Mouse (Mus musculus) v-Abl transformed pro-B cells (cell line): ENCODE data around the gene Tex261.
"Not testable (repeated sequence)": the region's sequence is repeated elsewhere in the genome, so short reads cannot be mapped to it uniquely, and the experiment has no call there.

Source experiments
- in situ Hi-C, 2 experiments: fragments of 400-800 bp; cut with MboI; formaldehyde crosslinking; loops; one replicate each; pipeline ENCODE4 v1.15.1; 2025; ENCODE audit not compliant: unreplicated experiment in 2 of 2

Tex261 gene

GRCm38 (mm10) chr6:83775638-83776293 is at the start of gene Tex261:
Gene Tex261, minus strand, starts transcription at chr6:83775813.
- in situ Hi-C loops: loop anchor here in 1 of 2 experiments (5.0 kb wide), 1 partner anchor 83 kb away; no protein-coding TSS in a partner anchor

DNA sequence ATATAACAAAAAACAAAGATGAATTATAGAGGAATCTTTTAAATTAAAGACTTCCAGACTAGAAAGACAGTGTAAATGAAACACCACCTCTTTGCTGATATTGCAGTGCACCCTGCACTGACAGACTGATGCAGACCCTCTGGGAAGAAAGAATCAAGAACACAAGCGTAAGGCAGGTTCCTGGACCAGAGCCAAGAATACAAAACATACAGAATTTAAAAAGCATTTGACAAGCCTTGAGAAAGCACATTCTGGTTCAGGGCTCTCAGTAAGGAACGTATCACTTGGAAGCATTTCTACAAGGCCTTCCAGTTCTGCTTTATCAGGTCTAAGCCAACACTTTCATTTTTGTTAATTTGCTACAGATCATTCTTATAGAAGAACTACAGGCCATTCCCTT is 46.2 kb upstream of the Tex261 start:
- in situ Hi-C loops: no loop called here

DNA sequence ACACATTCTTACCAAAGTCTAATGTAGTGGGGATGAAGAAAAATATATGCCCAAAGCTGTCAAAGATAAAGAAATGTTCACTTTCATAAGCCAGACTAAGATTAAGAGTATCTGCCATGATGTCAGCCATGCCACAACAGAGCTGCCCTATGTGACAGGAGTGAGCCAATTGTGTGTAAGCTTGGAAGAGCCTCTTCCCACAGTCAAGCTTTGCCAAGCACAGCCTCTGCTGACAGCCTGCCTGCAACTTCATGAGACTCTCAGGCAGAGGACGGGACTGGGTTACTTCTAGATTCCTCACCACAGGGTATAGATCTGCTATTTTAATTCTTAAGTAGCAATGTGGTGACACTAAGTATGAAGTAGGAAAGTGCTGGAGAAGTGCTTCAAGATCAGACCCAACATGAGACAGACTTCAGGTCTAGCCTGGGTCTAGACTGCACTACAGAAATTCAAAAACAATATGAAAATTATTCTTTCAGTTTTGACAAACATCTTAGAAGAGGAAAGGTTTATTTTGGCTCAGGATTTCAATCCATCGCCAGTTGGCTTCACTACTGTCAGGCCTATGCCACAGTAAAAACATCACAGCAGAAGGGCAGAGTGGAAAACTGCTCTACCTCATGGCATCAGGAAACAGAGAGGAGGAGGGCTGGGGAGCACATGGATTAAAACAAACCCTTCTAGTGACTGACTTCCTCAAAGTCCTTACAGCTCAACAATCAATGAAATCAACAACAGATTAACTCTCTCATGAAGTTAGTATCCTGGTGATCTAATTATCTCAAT is 45.3 kb upstream of the Tex261 start:
- in situ Hi-C loops: no loop called here

DNA sequence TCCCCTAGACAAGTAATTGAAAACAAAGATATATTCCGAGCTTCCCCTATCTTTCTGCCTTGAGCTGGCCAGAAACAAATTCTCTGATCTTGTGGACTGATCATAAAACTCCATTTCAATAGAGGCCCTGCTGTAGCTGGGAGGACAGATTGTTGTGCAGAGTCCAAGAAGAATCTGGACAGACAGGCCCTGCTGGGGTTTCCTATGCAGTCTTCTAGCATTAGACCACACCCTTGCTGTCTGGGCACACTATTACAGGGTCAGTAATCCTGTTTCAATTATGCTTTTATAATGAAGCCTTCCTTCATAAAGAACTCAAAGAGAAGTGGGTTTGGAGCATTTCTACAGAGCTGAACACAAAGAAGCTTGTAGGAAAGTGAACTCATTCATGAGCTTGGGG is 43.4 kb upstream of the Tex261 start:
- in situ Hi-C loops: no loop called here

DNA sequence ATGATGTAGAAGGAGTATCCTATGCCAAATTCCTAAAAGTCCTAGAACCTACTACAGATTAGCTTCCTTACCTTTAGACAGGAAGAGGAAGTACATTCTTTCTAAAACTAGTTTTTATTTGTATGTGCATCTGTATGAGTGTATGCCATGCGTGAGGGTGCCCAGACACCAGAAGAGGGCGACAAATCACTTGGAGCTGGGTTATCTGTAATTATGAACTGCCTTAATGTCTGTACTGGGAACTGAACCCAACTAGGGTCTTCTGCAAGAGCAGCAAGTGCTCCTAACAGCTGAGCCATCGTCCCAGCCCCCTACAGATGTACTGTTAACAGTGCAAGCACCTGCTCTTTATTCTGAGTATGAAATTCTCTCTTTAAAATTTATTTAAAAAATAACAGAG is 40.2 kb upstream of the Tex261 start:
- in situ Hi-C loops: no loop called here

GRCm38 (mm10) chr6:83802846-83803245 is 27.2 kb upstream of the Tex261 start:
- in situ Hi-C loops: no loop called here

GRCm38 (mm10) chr6:83802033-83802432 is 26.4 kb upstream of the Tex261 start:
- in situ Hi-C loops: no loop called here

DNA sequence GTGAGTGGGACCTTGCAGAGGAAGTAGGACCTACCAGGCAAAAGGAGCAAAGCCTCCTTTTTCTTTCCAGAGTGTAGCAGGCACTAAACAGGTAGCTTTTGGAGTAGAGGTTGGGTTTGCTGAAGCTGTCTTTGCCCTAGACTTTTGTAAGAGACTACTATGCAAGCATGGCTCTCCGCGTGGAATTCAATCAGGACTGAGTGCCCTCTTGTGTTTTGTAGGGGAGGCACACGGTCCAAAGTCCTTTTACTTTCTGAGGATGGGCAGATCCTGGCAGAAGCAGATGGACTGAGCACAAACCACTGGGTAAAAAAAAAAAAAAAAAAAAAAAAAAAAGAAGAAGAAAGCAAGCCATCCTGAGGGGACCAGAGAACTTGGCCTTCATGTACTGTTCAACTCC is 21.1 kb upstream of the Tex261 start:
- in situ Hi-C loops: no loop called here

DNA sequence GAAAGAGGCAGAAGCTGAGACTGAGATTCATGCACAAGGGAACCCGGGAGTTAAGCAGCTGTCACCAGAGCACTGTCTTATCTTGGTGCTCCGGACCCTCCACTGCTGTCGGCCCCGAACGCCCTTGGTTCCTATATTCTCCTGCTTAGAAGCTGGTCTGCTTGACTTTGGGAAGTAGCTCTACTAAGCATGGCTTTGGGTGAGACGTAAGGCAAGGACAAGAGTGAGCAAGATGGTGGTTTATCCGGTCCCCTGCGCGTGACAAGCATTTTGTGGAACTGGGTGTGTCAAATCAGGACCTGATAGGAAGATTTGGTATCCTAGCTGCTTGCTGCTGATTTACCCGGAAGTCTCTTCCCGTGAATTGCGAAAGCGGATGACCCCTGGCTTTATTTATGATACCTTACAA is 19.9 kb upstream of the Tex261 start:
- in situ Hi-C loops: no loop called here

DNA sequence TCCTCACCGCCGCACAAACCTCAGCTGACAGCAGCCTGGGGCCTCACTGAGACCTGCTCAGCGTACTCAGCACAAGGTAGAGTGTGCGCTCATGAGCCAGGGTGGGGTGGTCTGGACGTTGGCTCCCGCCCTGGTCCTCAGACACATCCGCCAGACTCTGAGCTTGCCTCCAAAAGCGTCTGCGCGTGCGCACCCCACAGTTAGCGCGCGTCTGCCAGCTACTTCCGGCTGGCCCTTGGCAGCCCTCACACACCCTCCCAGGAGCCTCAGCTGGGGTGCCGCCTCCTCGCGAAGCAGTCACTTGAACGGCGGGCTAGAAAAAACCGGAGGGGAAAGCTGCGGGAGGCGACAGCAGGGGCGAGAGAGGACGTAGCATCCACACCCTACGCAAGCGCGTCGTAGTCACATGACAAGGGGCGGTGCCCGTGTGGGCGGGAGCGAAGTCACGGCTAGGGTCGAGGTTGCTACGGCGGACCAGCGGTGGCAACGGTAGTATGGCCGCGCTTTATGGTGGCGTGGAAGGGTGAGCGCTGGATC is 19.2 kb upstream of the Tex261 start, which contains the start of gene Nagk:
Gene Nagk, plus strand, starts transcription at position 223 of the 537 bp plus-strand sequence.
- in situ Hi-C loops: no loop called here

DNA sequence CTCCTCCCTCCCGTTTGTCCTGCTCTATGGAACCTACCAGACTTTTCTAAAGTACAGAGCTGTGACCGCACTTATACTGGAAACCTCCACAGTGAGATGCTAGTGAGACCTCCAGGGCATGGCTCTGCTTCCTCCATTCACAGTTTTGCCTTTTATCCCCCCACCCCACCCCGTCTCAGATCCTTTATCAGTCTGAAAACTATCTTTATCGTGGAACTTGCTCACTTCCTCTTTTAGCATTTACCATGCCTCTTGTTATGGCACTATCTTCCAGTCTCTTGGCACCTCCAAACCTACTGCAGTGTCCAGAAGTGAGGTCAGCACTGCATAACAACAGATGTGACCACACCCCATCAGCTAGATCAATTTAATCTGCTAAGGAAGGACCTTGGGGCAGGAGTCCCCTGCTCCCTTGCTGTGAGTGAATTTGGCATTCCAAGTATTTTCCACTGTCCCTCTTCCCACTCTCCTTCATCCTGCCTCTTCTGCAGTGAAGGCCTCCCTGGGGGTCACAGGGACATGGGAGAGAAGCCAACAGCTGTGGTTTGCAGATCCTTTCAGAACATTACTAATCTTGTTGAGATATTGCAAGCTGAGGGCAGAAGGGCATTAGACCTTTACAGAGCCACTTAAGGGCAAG is 15.8 kb upstream of the Tex261 start:
- in situ Hi-C loops: no loop called here

GRCm38 (mm10) chr6:83790533-83790932 is 14.9 kb upstream of the Tex261 start:
- in situ Hi-C loops: not testable (repeated sequence)

- in situ Hi-C loops: no loop called here
Measured at GRCm38 (mm10) chr6:83788554-83788953, 12.9 kb upstream of the Tex261 start.

- in situ Hi-C loops: no loop called here
Measured at GRCm38 (mm10) chr6:83786426-83786825, 10.8 kb upstream of the Tex261 start.

DNA sequence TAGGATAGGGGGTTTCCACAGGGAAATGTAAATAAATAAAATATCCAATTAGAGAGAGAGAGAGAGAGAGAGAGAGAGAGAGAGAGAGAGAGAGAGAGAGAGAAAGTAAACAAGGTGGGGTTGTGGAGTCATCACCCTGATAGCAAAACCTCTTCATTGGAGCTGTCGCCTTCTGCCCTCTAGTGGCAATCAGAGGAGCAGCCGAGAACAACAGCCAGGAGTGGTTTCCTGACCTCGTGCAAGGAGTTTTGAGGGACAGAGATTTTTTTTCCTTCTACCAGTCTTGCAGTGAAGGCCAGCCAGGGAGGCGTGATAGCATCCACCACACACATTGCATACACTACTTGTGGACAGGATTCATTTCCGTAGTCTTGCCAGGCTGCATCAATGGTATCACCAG is 3.4 kb upstream of the Tex261 start:
- in situ Hi-C loops: loop anchor here in 1 of 2 experiments (5.0 kb wide), 1 partner anchor 87 kb away; no protein-coding TSS in a partner anchor

GRCm38 (mm10) chr6:83778306-83778705 is 2.7 kb upstream of the Tex261 start:
- in situ Hi-C loops: loop anchor here in 1 of 2 experiments (5.0 kb wide), 1 partner anchor 86 kb away; no protein-coding TSS in a partner anchor

DNA sequence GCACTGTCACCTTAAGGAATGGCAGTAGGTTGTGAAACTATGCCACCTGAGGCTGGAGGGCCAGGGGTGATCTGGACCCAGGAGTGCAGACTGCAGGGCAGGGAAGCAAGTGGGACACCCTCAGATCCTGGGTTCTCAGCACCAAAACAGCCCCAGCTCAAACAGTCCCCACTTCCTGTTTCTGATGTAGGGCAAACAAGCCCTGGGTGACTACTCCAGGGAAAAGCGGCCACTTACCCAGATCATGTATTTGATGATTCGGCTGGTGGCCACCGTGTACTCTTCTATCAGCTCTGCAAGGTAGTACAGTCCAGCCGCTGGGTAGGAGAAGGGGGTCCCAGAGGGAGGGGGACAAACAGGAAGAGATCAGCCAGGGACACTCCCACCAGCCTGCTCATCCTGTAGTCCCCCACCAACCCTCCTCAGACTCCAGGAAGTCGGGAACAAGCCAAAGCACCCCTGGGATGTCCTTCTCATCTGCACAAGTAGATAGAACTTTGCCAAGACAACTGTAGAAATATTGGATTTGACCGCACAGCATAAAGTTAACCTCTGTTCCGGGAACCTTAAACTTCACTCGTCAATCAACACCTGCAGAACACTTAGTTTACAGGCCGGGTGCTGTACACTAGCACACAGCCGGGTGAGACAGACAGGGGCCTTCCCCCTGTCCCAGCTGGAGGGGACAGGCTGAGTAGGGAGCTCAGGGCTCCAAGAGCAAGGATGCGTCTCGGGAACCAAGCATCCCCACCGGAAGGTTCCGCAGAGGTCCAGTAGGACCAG is 641 bp downstream of the Tex261 start:
- in situ Hi-C loops: loop anchor here in 1 of 2 experiments (5.0 kb wide), 1 partner anchor 83 kb away; no protein-coding TSS in a partner anchor

DNA sequence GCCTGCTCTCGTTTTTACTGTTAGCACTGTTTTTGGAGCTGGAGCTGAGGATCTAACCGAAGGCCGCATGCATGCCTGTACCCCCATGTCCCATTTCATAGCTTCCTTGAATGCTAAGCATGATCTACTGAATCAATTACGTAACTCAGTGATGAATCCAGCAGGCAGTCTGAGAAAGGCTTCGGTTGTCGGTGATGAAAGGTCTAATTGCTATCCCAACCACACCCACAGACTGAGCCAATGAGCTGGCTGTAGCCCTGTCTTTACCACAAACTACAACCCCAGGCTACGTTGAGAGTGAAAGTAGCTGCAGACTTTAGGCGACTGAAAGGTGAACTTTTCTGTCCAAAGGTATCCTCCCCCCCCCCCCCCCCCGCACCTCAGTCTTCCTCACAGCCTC is 1.5 kb downstream of the Tex261 start:
- in situ Hi-C loops: no loop called here

GRCm38 (mm10) chr6:83768485-83768884 is 7.1 kb downstream of the Tex261 start:
- in situ Hi-C loops: no loop called here

GRCm38 (mm10) chr6:83766982-83767381 is 8.6 kb downstream of the Tex261 start:
- in situ Hi-C loops: no loop called here
